Comparison of ENCODE assay signal across 8 mouse cellular contexts in genomic region chr3:37379930-37380881, GRCm38 (mm10). TPM values are rescaled to one million over a fixed set of nuclear protein-coding genes. Genes with fewer than 3 reads are reported as not detected.
A peak's percentile ranks its signal among the peaks of the same experiment; 100 is the strongest.
DNase-seq lines count a peak whose midpoint lies in the region; ATAC-seq and TF ChIP-seq lines count a peak whose summit lies in the region.

No protein-coding gene starts in this region.

- no peak overlapping the region for H3K4me2 ChIP-seq in liver, postnatal 0 days (ENCODE audit: low read depth, low read length)
- peak overlapping the region; percentile 0; the same call in 1 of the 2 replicates for H3K4me2 ChIP-seq in limb, embryonic 14.5 days (replicated peaks; ENCODE audit: low read depth, low read length, severe bottlenecking)
- no peak overlapping the region for H3K4me2 ChIP-seq in hindbrain, embryonic 14.5 days (replicated peaks)

- DNase-seq in adrenal gland, adult 8-10 months = peak; percentile 30
- no peak for DNase-seq in adrenal gland, postnatal 4 days (ENCODE audit: low spot score in 2 of 2)
- DNase-seq in liver, adult 2 months (ENCODE audit: extremely low read depth, low read depth, low spot score) = peak; percentile 81
- DNase-seq in liver, postnatal 0 days = no peak
- DNase-seq in gastrocnemius, postnatal 14 days = peak; percentile 76
- DNase-seq in limb, embryonic 14.5 days (ENCODE audit: low spot score) = peak; percentile 78
- DNase-seq in B cell, adult 2 months = no peak
- DNase-seq in hindbrain, embryonic 14.5 days (ENCODE audit: low spot score) = no peak

- H3K36me3 ChIP-seq in liver, adult 2 months (ENCODE audit: control insufficient read depth, insufficient read depth, low read length) = no peaks in the 10 kb centered on the region
- no peaks in the 10 kb centered on the region for H3K36me3 ChIP-seq in liver, postnatal 0 days (replicated peaks; ENCODE audit: insufficient read depth, low read length)
- no peaks in the 10 kb centered on the region for H3K36me3 ChIP-seq in limb, embryonic 14.5 days (ENCODE audit: control insufficient read depth, insufficient read depth, low read length)
- H3K36me3 ChIP-seq in hindbrain, embryonic 14.5 days (replicated peaks; ENCODE audit: control insufficient read depth, insufficient read depth) = no peaks in the 10 kb centered on the region

- no peak for TF ChIP-seq EP300 in liver, postnatal 0 days (IDR thresholded peaks at IDR 0.05; ENCODE audit: low read depth)

- H3K9me3 ChIP-seq in liver, postnatal 0 days (ENCODE audit: low read length) = no peaks in the 10 kb centered on the region
- no peaks in the 10 kb centered on the region for H3K9me3 ChIP-seq in limb, embryonic 14.5 days (ENCODE audit: control insufficient read depth, low read length)
- no peaks in the 10 kb centered on the region for H3K9me3 ChIP-seq in hindbrain, embryonic 14.5 days (ENCODE audit: control insufficient read depth, low read length)

- peaks cover 3% of the 10 kb centered on the region; the same call in 1 of the 2 replicates for H3K4me1 ChIP-seq in liver, adult 2 months (ENCODE audit: control insufficient read depth, insufficient read depth, low read length)
- no peaks in the 10 kb centered on the region for H3K4me1 ChIP-seq in liver, postnatal 0 days (ENCODE audit: insufficient read depth)
- peaks cover 49% of the 10 kb centered on the region for H3K4me1 ChIP-seq in limb, embryonic 14.5 days (ENCODE audit: control insufficient read depth, insufficient read depth, low read length)
- H3K4me1 ChIP-seq in hindbrain, embryonic 14.5 days (replicated peaks; ENCODE audit: control insufficient read depth, insufficient read depth, low read length) = 0 out of 2 replicates have a peak, but pooled peaks cover 3% of the 10 kb centered on the region

- no peak for TF ChIP-seq CTCF in liver, adult 2 months (IDR thresholded peaks at IDR 0.05; ENCODE audit: low read depth, low read length)
- TF ChIP-seq CTCF in liver, postnatal 0 days (IDR thresholded peaks at IDR 0.05; ENCODE audit: low read depth) = no peak

- H3K27me3 ChIP-seq in liver, adult 2 months (ENCODE audit: control insufficient read depth, insufficient read depth, low read length) = no peaks in the 10 kb centered on the region
- H3K27me3 ChIP-seq in liver, postnatal 0 days (ENCODE audit: insufficient read depth, low read length) = no peaks in the 10 kb centered on the region
- no peaks in the 10 kb centered on the region for H3K27me3 ChIP-seq in limb, embryonic 14.5 days (ENCODE audit: control insufficient read depth, insufficient read depth, low read length)
- H3K27me3 ChIP-seq in hindbrain, embryonic 14.5 days (ENCODE audit: control insufficient read depth, insufficient read depth, low read length) = no peaks in the 10 kb centered on the region

- WGBS in liver, adult 2 months = 48% methylated on average over 18 of the region's 18 CpGs
- WGBS in liver, postnatal 0 days (ENCODE audit: insufficient replicate concordance) = 72% methylated on average over 18 of the region's 18 CpGs
- WGBS in limb, embryonic 14.5 days = 39% methylated on average over 18 of the region's 18 CpGs
- WGBS in hindbrain, embryonic 14.5 days = 73% methylated on average over 18 of the region's 18 CpGs

- TF ChIP-seq POLR2A in liver, adult 2 months (IDR thresholded peaks at IDR 0.05; ENCODE audit: extremely low read depth, insufficient read depth, low read length) = no peak
- no peak for TF ChIP-seq POLR2A in limb, embryonic 14.5 days (IDR thresholded peaks at IDR 0.05; ENCODE audit: borderline replicate concordance, extremely low read depth, insufficient read depth, insufficient read length)

- no peaks in the 10 kb centered on the region for H3K79me2 ChIP-seq in liver, adult 2 months (ENCODE audit: control insufficient read depth, insufficient read depth, low read length)

- intact Hi-C loops in gastrocnemius, postnatal 14 days (cut with DNase I; ENCODE audit: low total_unique reads) = no loop called here

- no peak overlapping the region for H3K9ac ChIP-seq in liver, adult 2 months (ENCODE audit: low read depth, low read length)
- H3K9ac ChIP-seq in liver, postnatal 0 days (replicated peaks) = no peak overlapping the region
- no peak overlapping the region for H3K9ac ChIP-seq in limb, embryonic 14.5 days (ENCODE audit: low read depth, low read length, severe bottlenecking)
- no peak overlapping the region for H3K9ac ChIP-seq in hindbrain, embryonic 14.5 days

- ATAC-seq in liver, postnatal 0 days = no peak
- peak; percentile 71 for ATAC-seq in limb, embryonic 14.5 days (ENCODE audit: low FRiP score, low read depth)
- ATAC-seq in hindbrain, embryonic 14.5 days (ENCODE audit: low FRiP score) = no peak; the same call in 1 of the 2 replicates

- H3K4me3 ChIP-seq in liver, adult 2 months (ENCODE audit: insufficient read depth, low read depth, low read length) = no peak overlapping the region
- H3K4me3 ChIP-seq in liver, postnatal 0 days (ENCODE audit: low read depth, low read length) = no peak overlapping the region
- no peak overlapping the region for H3K4me3 ChIP-seq in limb, embryonic 14.5 days (replicated peaks; ENCODE audit: low read length)
- no peak overlapping the region for H3K4me3 ChIP-seq in hindbrain, embryonic 14.5 days (replicated peaks; ENCODE audit: low read length)

- no peak overlapping the region for H3K27ac ChIP-seq in liver, adult 2 months (replicated peaks; ENCODE audit: insufficient read depth, low read depth, low read length)
- no peak overlapping the region for H3K27ac ChIP-seq in liver, postnatal 0 days (ENCODE audit: low read depth)
- peak overlapping the region; percentile 83 for H3K27ac ChIP-seq in limb, embryonic 14.5 days (replicated peaks; ENCODE audit: low read depth, low read length)
- no peak overlapping the region for H3K27ac ChIP-seq in hindbrain, embryonic 14.5 days

RNA-seq across cellular contexts. Expression of gene Fgf2, which starts 32.1 kb away (rescaled TPM):
- total RNA-seq in adrenal gland, adult 8-10 months (2022) = 1 to 10 TPM; 3.9 to 9.8 (median 7.4) TPM
- 1 to 10 TPM; 5.0 to 7.1 TPM for total RNA-seq in adrenal gland, postnatal 4 days (2021)
- 0.46 and 0.67 TPM in 2 replicates for total RNA-seq in liver, adult 2 months (2014; rRNA removed)
- 0.07 and 0.11 TPM in 2 replicates for polyA plus RNA-seq in liver, adult 2 months (2012; rRNA removed)
- 0.26 and 0.29 TPM in 2 replicates for polyA plus RNA-seq in liver, postnatal 0 days (2015; fragmentation: Nextera tagmentation; extraction: Ambion mirVana)
- 10 to 100 TPM in 1 of 2 experiments, 1 to 10 TPM in 1; 8.1 to 10.9 TPM for total RNA-seq in gastrocnemius, postnatal 14 days (2021)
- polyA plus RNA-seq in limb, embryonic 14.5 days (2012; rRNA removed) = 12.7 and 12.9 TPM in 2 replicates
- polyA plus RNA-seq in limb, embryonic 14.5 days (2014; fragmentation: Nextera tagmentation; extraction: Ambion mirVana) = 10.5 and 10.8 TPM in 2 replicates
- 1.1 and 1.5 TPM in 2 replicates for polyA plus RNA-seq in hindbrain, embryonic 14.5 days (2014; fragmentation: Nextera tagmentation; extraction: Ambion mirVana)

RNA-seq across cellular contexts. Expression of gene Spata5, which starts 39.5 kb away (rescaled TPM):
- total RNA-seq in adrenal gland, adult 8-10 months (2022) = 10 to 100 TPM; 35.1 to 47.3 (median 38.7) TPM
- 10 to 100 TPM; 32.0 to 42.8 TPM for total RNA-seq in adrenal gland, postnatal 4 days (2021)
- 7.2 and 8.7 TPM in 2 replicates for total RNA-seq in liver, adult 2 months (2014; rRNA removed)
- polyA plus RNA-seq in liver, adult 2 months (2012; rRNA removed) = 1.1 and 1.3 TPM in 2 replicates
- polyA plus RNA-seq in liver, postnatal 0 days (2015; fragmentation: Nextera tagmentation; extraction: Ambion mirVana) = 10.1 and 13.8 TPM in 2 replicates
- total RNA-seq in gastrocnemius, postnatal 14 days (2021) = 10 to 100 TPM; 10.9 to 12.9 TPM
- 5.7 and 9.6 TPM in 2 replicates for polyA plus RNA-seq in limb, embryonic 14.5 days (2012; rRNA removed)
- 39.9 and 40.2 TPM in 2 replicates for polyA plus RNA-seq in limb, embryonic 14.5 days (2014; fragmentation: Nextera tagmentation; extraction: Ambion mirVana)
- polyA plus RNA-seq in hindbrain, embryonic 14.5 days (2014; fragmentation: Nextera tagmentation; extraction: Ambion mirVana) = 33.1 and 35.6 TPM in 2 replicates

RNA-seq across cellular contexts. Expression of gene Nudt6, which starts 39.8 kb away (rescaled TPM):
- total RNA-seq in adrenal gland, adult 8-10 months (2022) = 10 to 100 TPM; 16.4 to 21.7 (median 20.4) TPM
- total RNA-seq in adrenal gland, postnatal 4 days (2021) = 10 to 100 TPM; 17.5 to 18.3 TPM
- 8.0 and 11.3 TPM in 2 replicates for total RNA-seq in liver, adult 2 months (2014; rRNA removed)
- polyA plus RNA-seq in liver, adult 2 months (2012; rRNA removed) = 28.4 and 32.4 TPM in 2 replicates
- 11.2 and 11.4 TPM in 2 replicates for polyA plus RNA-seq in liver, postnatal 0 days (2015; fragmentation: Nextera tagmentation; extraction: Ambion mirVana)
- 10 to 100 TPM; 21.5 to 26.8 TPM for total RNA-seq in gastrocnemius, postnatal 14 days (2021)
- polyA plus RNA-seq in limb, embryonic 14.5 days (2012; rRNA removed) = 7.2 and 8.9 TPM in 2 replicates
- polyA plus RNA-seq in limb, embryonic 14.5 days (2014; fragmentation: Nextera tagmentation; extraction: Ambion mirVana) = 5.0 and 5.9 TPM in 2 replicates
- 6.8 and 8.7 TPM in 2 replicates for polyA plus RNA-seq in hindbrain, embryonic 14.5 days (2014; fragmentation: Nextera tagmentation; extraction: Ambion mirVana)

Comparison
In these comparisons a context has a peak if more than half of its experiments do, and no peak if none do; other contexts are left out.
1. DNase-seq: peak in adrenal gland, adult 8-10 months (single experiment), liver, adult 2 months (single experiment), gastrocnemius, postnatal 14 days (single experiment) and limb, embryonic 14.5 days (single experiment); none in adrenal gland, postnatal 4 days (0 of 2), liver, postnatal 0 days (single experiment), B cell, adult 2 months (0 of 2) and hindbrain, embryonic 14.5 days (single experiment).